Mouse (Mus musculus) limb, embryonic 14.5 days (tissue): ENCODE results near the gene Pidd1. TPM values are rescaled to one million over a fixed set of nuclear protein-coding genes. Genes with fewer than 3 reads are reported as not detected.
A peak's percentile ranks its signal among the peaks of the same experiment; 100 is the strongest.

Experiments
- ATAC-seq: fragments of 200-750 bp; cut with Nextera tagmentation; 2 replicates; pipeline ENCODE4 v1.8.0; 2017; ENCODE audit warnings: low read depth, moderate number of reproducible peaks, moderate TSS enrichment; ENCODE audit not compliant: low FRiP score
- DNase-seq: peaks from one replicate; pipeline ENCODE4 v3.0.0-alpha.2; 2015; ENCODE audit warnings: low spot score
- H3K27ac ChIP-seq: fragments of 300-500 bp; sonication (generic); replicated peaks from 2 replicates; pipeline ENCODE4 v1.5.1; 2014; ENCODE audit warnings: low read depth, mild to moderate bottlenecking, low read length, moderate library complexity, mixed read lengths
- H3K27me3 ChIP-seq: fragments of 300-500 bp; sonication (generic); 2 replicates; pipeline ENCODE4 v1.6.1; 2014; ENCODE audit warnings: low read length, mixed read lengths; ENCODE audit not compliant: control insufficient read depth, insufficient read depth
- H3K36me3 ChIP-seq: fragments of 300-500 bp; sonication (generic); 2 replicates; pipeline ENCODE4 v1.6.1; 2014; ENCODE audit warnings: mild to moderate bottlenecking, low read length, moderate library complexity, mixed read lengths; ENCODE audit not compliant: control insufficient read depth, insufficient read depth
- H3K4me1 ChIP-seq: fragments of 300-500 bp; sonication (generic); 2 replicates; pipeline ENCODE4 v1.6.1; 2014; ENCODE audit warnings: antibody characterized with exemption, low read length, mixed read lengths; ENCODE audit not compliant: control insufficient read depth, insufficient read depth
- H3K4me2 ChIP-seq: fragments of 300-500 bp; sonication (generic); replicated peaks from 2 replicates; pipeline ENCODE4 v1.6.1; 2014; ENCODE audit warnings: low read depth, mild to moderate bottlenecking, low read length, moderate library complexity; ENCODE audit not compliant: severe bottlenecking
- H3K4me3 ChIP-seq: fragments of 300-500 bp; sonication (generic); replicated peaks from 2 replicates; pipeline ENCODE4 v1.5.1; 2014; ENCODE audit warnings: low read length
- H3K9ac ChIP-seq: fragments of 300-500 bp; sonication (generic); 2 replicates; pipeline ENCODE4 v1.6.1; 2014; ENCODE audit warnings: mild to moderate bottlenecking, low read depth, low read length, moderate library complexity; ENCODE audit not compliant: severe bottlenecking
- H3K9me3 ChIP-seq: fragments of 300-500 bp; sonication (generic); 2 replicates; pipeline ENCODE4 v1.6.1; 2016; ENCODE audit warnings: low read length; ENCODE audit not compliant: control insufficient read depth
- POLR2A ChIP-seq: fragments of 200-500 bp; IDR thresholded peaks from 2 replicates; pipeline ENCODE4 v1.8.0; 2012; ENCODE audit warnings: inconsistent platforms, mild to moderate bottlenecking, moderate library complexity, borderline replicate concordance; ENCODE audit not compliant: insufficient read depth, insufficient read length; ENCODE audit errors: extremely low read depth
- WGBS: fragments of 180-500 bp; shearing (Covaris S2); extraction: QIAGEN DNeasy Blood & Tissue Kit; methylation state at CpG from one replicate; pipeline ENCODE4 v1.1.7; 2014; 5-methylcytosine and 5-hydroxymethylcytosine counted together
- polyA plus RNA-seq, 2 experiments: library from polyadenylated mRNA; depleted of rRNA in 1 of 2; stranded (reverse) in 1 of 2; unstranded in 1 of 2; fragments of >200 nt; fragmentation: Nextera tagmentation in 1 of 2; extraction: Ambion mirVana in 1 of 2; gene quantifications; 2 replicates each; pipeline versions ENCODE4 v1.2.1 to v1.2.3; 2012 to 2014

Pidd1 gene
- polyA plus RNA-seq, 2 experiments = 6.9 to 25.0 TPM

DNA sequence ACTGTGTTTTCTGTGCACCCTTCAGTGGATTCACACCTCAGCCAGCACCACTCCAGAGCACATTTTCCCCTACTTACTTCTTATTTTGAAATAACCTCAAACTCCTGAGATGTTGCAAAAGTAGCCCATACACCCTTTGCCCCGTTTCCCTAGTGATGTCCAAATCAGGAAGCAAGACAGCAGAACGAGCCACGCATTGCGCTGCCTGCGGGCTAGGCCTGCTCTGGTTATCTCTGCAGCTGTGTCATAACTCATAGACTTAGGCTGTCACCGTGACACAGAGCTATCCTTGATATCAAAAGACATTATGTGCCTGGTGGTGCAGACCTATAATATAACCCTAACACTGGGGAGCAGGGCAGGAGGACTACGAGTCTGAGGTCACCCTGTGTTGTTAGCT is 49.7 kb downstream of the Pidd1 start:
- H3K9me3 ChIP-seq = no peaks in the 10 kb centered on the region
- no peak overlapping the region for H3K9ac ChIP-seq
- peaks cover 13% of the 10 kb centered on the region for H3K4me1 ChIP-seq
- no peak overlapping the region for H3K4me3 ChIP-seq
- TF ChIP-seq POLR2A = no peak
- H3K27ac ChIP-seq = no peak overlapping the region
- peaks cover 21% of the 10 kb centered on the region for H3K36me3 ChIP-seq
- ATAC-seq = no peak
- H3K27me3 ChIP-seq = no peaks in the 10 kb centered on the region
- WGBS = 81% methylated on average over 7 of the region's 7 CpGs
- H3K4me2 ChIP-seq = no peak overlapping the region
- no peak for DNase-seq

DNA sequence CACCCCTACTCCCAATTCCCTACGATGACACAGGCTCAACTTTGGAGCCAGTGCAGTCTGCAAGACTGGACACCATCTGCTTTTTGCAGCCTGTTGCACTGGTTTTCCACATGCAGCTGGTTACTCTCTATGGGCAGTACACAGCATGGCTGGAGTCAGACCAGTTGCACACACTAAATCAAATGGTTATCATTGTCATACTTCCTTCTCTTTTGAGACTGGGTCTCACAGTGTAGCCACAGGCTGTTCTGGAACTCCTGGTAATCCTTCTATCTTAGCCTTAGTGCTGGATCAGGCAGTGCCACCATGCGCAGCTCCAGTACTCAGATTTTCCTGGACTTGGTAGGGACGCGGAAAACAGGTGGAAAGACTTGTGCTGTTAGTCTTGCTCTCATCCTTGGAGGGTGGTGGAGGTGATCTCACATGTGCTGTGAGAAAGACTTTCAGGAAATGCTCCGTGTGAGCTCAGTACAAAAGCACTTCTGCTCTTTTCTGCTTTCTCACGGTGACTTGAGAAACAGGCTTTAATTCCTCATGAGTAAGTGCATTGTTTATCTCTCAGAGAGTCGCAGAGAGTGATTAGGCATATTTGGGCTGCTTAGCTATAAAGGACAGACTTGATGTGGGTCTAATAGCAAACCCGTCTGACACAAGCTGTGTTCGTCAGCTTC is 51.1 kb downstream of the Pidd1 start:
- H3K36me3 ChIP-seq = peaks cover 8% of the 10 kb centered on the region; the same call in 1 of the 2 replicates
- H3K4me2 ChIP-seq = peak overlapping the region; percentile 94
- no peaks in the 10 kb centered on the region for H3K27me3 ChIP-seq
- H3K9ac ChIP-seq = peak overlapping the region; percentile 75
- H3K27ac ChIP-seq = no peak overlapping the region; the same call in 1 of the 2 replicates
- peak overlapping the region; percentile 68 for H3K4me3 ChIP-seq
- H3K9me3 ChIP-seq = no peaks in the 10 kb centered on the region
- 41% methylated on average over 9 of the region's 9 CpGs for WGBS
- TF ChIP-seq POLR2A = no peak
- peaks cover 13% of the 10 kb centered on the region for H3K4me1 ChIP-seq
- DNase-seq (no peak), ATAC-seq (no peak)

DNA sequence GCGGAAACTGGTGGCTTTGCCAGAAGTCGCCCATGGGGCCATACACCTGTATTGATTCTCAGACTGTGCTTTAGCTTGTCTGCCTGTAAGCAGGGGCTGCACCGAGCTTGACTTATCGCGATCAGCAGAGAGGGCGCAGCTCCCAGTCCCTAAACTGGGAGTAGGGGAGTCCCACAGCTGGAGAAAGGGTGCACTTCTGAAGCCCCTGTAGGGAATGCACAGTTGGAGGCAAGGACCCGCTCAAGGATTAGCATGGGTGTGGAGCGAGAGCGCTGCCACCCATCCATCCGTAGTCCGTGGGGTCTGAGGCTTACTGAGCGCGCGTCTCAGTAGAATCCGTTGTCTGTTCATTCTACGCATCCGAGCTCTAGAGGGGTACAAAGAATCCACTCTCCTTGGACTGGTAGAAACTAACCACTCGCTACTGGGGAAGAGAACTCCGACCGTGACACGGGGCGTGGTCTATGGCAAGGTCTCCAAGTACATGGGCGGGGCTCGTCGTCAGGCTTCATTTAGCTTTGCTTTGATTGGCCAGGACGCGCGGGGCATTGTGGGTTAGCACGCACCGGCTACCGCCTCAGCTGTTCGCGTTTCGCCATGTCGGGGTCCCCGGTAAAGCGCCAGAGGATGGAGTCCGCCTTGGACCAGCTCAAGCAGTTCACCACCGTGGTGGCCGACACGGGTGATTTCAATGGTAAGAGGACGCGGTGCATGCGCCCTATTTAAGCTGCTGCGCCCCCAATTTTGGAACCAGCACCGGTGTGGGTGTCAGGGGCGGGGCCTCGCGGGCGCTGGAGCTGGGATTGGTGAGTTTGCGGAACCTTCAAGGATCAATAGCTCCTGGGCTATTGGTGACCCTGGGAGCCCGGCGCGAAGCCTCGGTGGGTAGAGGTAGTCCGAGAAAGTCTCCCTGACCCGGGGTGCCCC is 51.9 kb downstream of the Pidd1 start, which contains the start of gene Taldo1:
Gene Taldo1 (plus strand): TSS at position 575 of the 927 bp plus-strand sequence.
- peak within 1 kb of the TSS; percentile 68 for H3K4me3 ChIP-seq
- H3K36me3 ChIP-seq = 0 out of 2 replicates have a peak, but pooled peaks cover 6% of the 10 kb centered on the region
- H3K4me1 ChIP-seq = peaks cover 13% of the 10 kb centered on the region
- no peaks in the 10 kb centered on the region for H3K27me3 ChIP-seq
- peak within 1 kb of the TSS; percentile 94 for H3K4me2 ChIP-seq
- peak within 1 kb of the TSS; percentile 40; the same call in 1 of the 2 replicates for H3K27ac ChIP-seq
- WGBS = under 1% methylated on average over 57 of the region's 57 CpGs
- ATAC-seq (peak; percentile 97), DNase-seq (peak; percentile 96)
- H3K9me3 ChIP-seq = no peaks in the 10 kb centered on the region
- peak within 1 kb of the TSS; percentile 75 for H3K9ac ChIP-seq
- TF ChIP-seq POLR2A = no peak

- ATAC-seq (no peak), DNase-seq (no peak)
- TF ChIP-seq POLR2A = no peak
- H3K9me3 ChIP-seq = no peaks in the 10 kb centered on the region
- H3K9ac ChIP-seq = no peak overlapping the region
- no peaks in the 10 kb centered on the region for H3K27me3 ChIP-seq
- 49% methylated on average over 9 of the region's 9 CpGs for WGBS
- H3K27ac ChIP-seq = no peak overlapping the region
- H3K36me3 ChIP-seq = no peaks in the 10 kb centered on the region
- no peak overlapping the region for H3K4me3 ChIP-seq
- H3K4me1 ChIP-seq = peaks cover 13% of the 10 kb centered on the region
- H3K4me2 ChIP-seq = no peak overlapping the region
Observed at GRCm38 (mm10) chr7:141390326-141391259, 53.2 kb downstream of the Pidd1 start.
